Mouse (Mus musculus) stomach, postnatal 0 days (tissue): ENCODE data around the gene Vps51.

Experiments used
- CTCF ChIP-seq: IDR thresholded peaks from 2 replicates; pipeline ENCODE4 v1.5.1; 2016; ENCODE audit warnings: antibody characterized with exemption, low read depth, mild to moderate bottlenecking, moderate library complexity
- EP300 ChIP-seq: optimal IDR thresholded peaks from 2 replicates; pipeline ENCODE3; 2016; ENCODE audit warnings: antibody characterized with exemption

DNA sequence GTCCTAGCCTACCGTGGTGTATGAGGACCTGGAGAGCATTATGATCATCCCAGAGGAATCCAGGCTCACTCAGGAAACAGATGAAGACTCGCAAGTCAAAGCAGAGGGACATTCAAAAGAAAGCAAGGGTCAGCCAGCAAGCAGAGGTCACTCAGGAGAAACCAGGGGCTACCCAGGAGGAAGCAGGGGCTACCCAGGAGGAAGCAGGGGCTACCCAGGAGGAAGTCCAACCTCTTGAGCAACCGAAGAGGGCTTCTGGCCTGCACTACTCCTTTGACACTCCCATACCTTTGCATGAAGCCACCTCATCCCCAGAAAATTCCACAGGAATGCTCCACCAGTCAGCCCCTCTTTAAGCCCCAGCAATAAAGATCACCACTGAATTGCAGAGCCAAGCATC, 20.8 kb upstream of the Vps51 start:
- TF ChIP-seq CTCF (no peak), EP300 (no peak)
